Mouse (Mus musculus): Measurements from ENCODE around the gene Ascc2. TPM values are rescaled to one million over a fixed set of nuclear protein-coding genes. Genes with fewer than 3 reads are reported as not detected.
"Not testable (repeated sequence)": the region's sequence is repeated elsewhere in the genome, so short reads cannot be mapped to it uniquely, and the experiment has no call there.

Ascc2 gene
- polyA plus RNA-seq, 2 experiments = 32.6 to 33.3 TPM

DNA sequence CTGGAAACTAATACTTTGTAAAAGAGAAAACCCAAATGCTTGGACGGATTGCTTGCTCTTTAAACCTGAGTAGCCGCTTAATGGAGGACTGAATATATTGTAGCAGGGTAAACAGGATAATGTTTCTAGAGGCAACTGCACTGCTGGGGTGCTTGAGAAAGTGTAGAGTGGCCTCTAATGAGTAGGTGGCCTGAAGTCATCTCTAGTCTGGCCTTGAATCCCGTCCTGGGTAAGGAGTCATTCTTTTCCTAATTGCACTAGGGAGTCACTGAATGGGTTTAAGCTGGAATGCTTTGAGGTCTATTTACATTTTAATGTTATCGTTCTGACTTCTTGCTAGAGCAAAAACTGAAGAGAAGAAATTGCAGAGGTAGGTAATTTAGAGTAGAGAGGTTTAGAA lies 67.6 kb downstream of the Ascc2 start:
- Histone ChIP-seq H3K27me3 (ENCODE audit: control insufficient read depth, insufficient read depth, low read length) (no peaks in the 10 kb centered on the region), H3K4me1 (ENCODE audit: control insufficient read depth, insufficient read depth, low read length) (peaks cover 10% of the 10 kb centered on the region), H3K4me3 (replicated peaks; ENCODE audit: low read length) (peak overlapping the region; percentile 85), H3K9me3 (ENCODE audit: control insufficient read depth, low read length) (no peaks in the 10 kb centered on the region), H3K4me2 (replicated peaks; ENCODE audit: low read depth, low read length, severe bottlenecking) (peak overlapping the region; percentile 82), H3K9ac (ENCODE audit: low read depth, low read length, severe bottlenecking) (peak overlapping the region; percentile 84), H3K27ac (replicated peaks; ENCODE audit: low read depth, low read length) (no peak overlapping the region), H3K36me3 (ENCODE audit: control insufficient read depth, insufficient read depth, low read length) (peaks cover 20% of the 10 kb centered on the region)
- 9% methylated on average over 4 of the region's 4 CpGs for WGBS
- no peak for TF ChIP-seq POLR2A (IDR thresholded peaks at IDR 0.05; ENCODE audit: borderline replicate concordance, extremely low read depth, insufficient read depth, insufficient read length)
- DNase-seq (ENCODE audit: low spot score) (no peak), ATAC-seq (ENCODE audit: low FRiP score, low read depth) (no peak)

DNA sequence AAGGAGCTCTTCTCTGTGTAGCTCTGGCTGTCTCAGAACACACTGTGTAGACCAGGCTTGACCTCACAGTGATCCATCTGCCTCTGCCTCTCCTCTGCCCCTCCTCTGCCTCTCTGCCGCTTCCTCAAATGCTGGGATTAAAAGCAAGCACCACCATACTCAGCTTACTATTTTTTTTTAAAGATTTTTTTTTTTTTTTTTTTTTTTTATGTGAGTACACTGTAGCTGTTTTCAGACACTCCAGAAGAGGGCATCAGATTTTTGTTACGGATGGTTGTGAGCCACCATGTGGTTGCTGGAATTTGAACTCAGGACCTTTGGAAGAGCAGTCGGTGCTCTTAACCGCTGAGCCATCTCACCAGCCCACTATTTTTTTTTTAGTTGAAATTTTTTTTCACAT lies 72.6 kb downstream of the Ascc2 start:
- H3K36me3 ChIP-seq (ENCODE audit: control insufficient read depth, insufficient read depth, low read length); H3K4me2 ChIP-seq (replicated peaks; ENCODE audit: low read depth, low read length, severe bottlenecking); H3K9me3 ChIP-seq (ENCODE audit: control insufficient read depth, low read length); H3K9ac ChIP-seq (ENCODE audit: low read depth, low read length, severe bottlenecking); DNase-seq (ENCODE audit: low spot score); ATAC-seq (ENCODE audit: low FRiP score, low read depth); H3K4me3 ChIP-seq (replicated peaks; ENCODE audit: low read length); H3K4me1 ChIP-seq (ENCODE audit: control insufficient read depth, insufficient read depth, low read length); H3K27ac ChIP-seq (replicated peaks; ENCODE audit: low read depth, low read length); H3K27me3 ChIP-seq (ENCODE audit: control insufficient read depth, insufficient read depth, low read length): not testable (repeated sequence)
- WGBS = 92% methylated on average over 4 of the region's 4 CpGs

DNA sequence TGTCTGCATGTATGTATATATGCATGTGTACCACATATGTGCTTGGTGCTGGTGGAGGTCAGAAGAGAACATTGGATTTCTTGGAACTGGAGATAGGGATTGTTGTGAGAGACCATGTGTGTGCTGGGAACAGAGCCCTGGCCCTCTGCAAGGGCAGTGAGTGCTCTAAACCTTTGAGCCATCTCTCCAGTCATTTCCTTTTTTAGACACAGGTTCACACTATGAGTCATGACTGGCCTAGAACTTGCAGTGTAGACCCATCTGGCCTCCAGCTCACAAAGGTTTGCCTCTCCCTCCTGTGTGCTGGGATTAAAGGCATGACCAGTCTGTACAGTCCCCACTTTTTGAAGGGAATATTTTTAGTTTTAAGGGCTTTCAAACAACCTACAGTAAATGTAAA lies 75.3 kb downstream of the Ascc2 start:
- Histone ChIP-seq H3K4me3 (replicated peaks; ENCODE audit: low read length) (no peak overlapping the region), H3K9me3 (ENCODE audit: control insufficient read depth, low read length) (no peaks in the 10 kb centered on the region), H3K4me2 (replicated peaks; ENCODE audit: low read depth, low read length, severe bottlenecking) (no peak overlapping the region), H3K4me1 (ENCODE audit: control insufficient read depth, insufficient read depth, low read length) (no peaks in the 10 kb centered on the region), H3K9ac (ENCODE audit: low read depth, low read length, severe bottlenecking) (no peak overlapping the region), H3K27ac (replicated peaks; ENCODE audit: low read depth, low read length) (no peak overlapping the region), H3K36me3 (ENCODE audit: control insufficient read depth, insufficient read depth, low read length) (no peaks in the 10 kb centered on the region), H3K27me3 (ENCODE audit: control insufficient read depth, insufficient read depth, low read length) (no peaks in the 10 kb centered on the region)
- TF ChIP-seq POLR2A (IDR thresholded peaks at IDR 0.05; ENCODE audit: borderline replicate concordance, extremely low read depth, insufficient read depth, insufficient read length) = no peak
- DNase-seq (ENCODE audit: low spot score) (no peak), ATAC-seq (ENCODE audit: low FRiP score, low read depth) (no peak)

DNA sequence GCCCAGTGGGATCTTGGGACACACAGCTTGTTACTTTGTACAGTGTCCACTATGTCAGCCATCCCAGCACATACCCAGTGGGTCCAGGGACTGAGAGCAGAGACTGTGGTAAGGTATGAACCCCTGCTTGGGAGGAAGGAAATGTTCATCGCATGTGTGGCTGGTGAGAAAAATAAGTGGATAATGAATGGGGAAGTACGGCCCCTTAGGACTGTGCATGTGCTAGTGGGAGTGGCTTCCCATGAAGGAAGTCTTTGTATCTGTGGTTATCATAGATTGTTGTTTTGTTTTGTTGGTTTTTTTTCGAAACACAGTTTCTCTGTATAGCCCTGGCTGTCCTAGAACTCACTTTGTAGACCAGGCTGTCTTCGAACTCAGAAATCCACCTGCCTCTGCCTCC lies 77.2 kb downstream of the Ascc2 start:
- no peaks in the 10 kb centered on the region for H3K9me3 ChIP-seq (ENCODE audit: control insufficient read depth, low read length)
- WGBS = 86% methylated on average over 4 of the region's 4 CpGs
- no peak overlapping the region for H3K4me3 ChIP-seq (replicated peaks; ENCODE audit: low read length)
- DNase-seq (ENCODE audit: low spot score) (no peak), ATAC-seq (ENCODE audit: low FRiP score, low read depth) (no peak)
- H3K4me1 ChIP-seq (ENCODE audit: control insufficient read depth, insufficient read depth, low read length) = peaks cover 3% of the 10 kb centered on the region; the same call in 1 of the 2 replicates
- no peaks in the 10 kb centered on the region for H3K36me3 ChIP-seq (ENCODE audit: control insufficient read depth, insufficient read depth, low read length)
- no peak overlapping the region for H3K9ac ChIP-seq (ENCODE audit: low read depth, low read length, severe bottlenecking)
- H3K27me3 ChIP-seq (ENCODE audit: control insufficient read depth, insufficient read depth, low read length) = no peaks in the 10 kb centered on the region
- H3K27ac ChIP-seq (replicated peaks; ENCODE audit: low read depth, low read length) = no peak overlapping the region
- TF ChIP-seq POLR2A (IDR thresholded peaks at IDR 0.05; ENCODE audit: borderline replicate concordance, extremely low read depth, insufficient read depth, insufficient read length) = no peak
- no peak overlapping the region for H3K4me2 ChIP-seq (replicated peaks; ENCODE audit: low read depth, low read length, severe bottlenecking)

DNA sequence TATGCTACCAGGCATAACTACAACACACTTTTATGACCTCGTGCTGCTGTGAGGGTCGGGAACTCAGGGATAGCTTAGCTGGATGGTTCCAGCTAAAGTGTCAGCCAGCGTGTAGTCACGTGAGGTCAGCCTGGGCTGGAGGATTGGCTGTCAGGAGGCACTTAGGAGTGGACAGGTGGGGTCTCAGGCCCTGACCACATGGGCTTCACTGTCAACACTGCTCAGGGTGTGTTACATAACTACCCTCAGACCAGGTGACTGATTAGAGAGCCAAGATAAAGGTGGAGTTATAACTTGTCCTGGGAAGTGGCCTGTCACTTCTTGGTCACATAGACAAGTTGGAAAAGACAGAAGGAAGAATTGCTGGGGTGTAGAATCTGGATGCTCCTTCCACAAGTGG lies 78.0 kb downstream of the Ascc2 start:
- Histone ChIP-seq H3K4me3 (replicated peaks; ENCODE audit: low read length) (no peak overlapping the region), H3K9ac (ENCODE audit: low read depth, low read length, severe bottlenecking) (no peak overlapping the region), H3K9me3 (ENCODE audit: control insufficient read depth, low read length) (no peaks in the 10 kb centered on the region), H3K36me3 (ENCODE audit: control insufficient read depth, insufficient read depth, low read length) (no peaks in the 10 kb centered on the region), H3K4me2 (replicated peaks; ENCODE audit: low read depth, low read length, severe bottlenecking) (no peak overlapping the region), H3K4me1 (ENCODE audit: control insufficient read depth, insufficient read depth, low read length) (peaks cover 9% of the 10 kb centered on the region), H3K27ac (replicated peaks; ENCODE audit: low read depth, low read length) (no peak overlapping the region), H3K27me3 (ENCODE audit: control insufficient read depth, insufficient read depth, low read length) (no peaks in the 10 kb centered on the region)
- no peak for ATAC-seq (ENCODE audit: low FRiP score, low read depth)
- TF ChIP-seq POLR2A (IDR thresholded peaks at IDR 0.05; ENCODE audit: borderline replicate concordance, extremely low read depth, insufficient read depth, insufficient read length) = no peak
- WGBS = 78% methylated on average over 4 of the region's 4 CpGs
- no peak for DNase-seq (ENCODE audit: low spot score)

DNA sequence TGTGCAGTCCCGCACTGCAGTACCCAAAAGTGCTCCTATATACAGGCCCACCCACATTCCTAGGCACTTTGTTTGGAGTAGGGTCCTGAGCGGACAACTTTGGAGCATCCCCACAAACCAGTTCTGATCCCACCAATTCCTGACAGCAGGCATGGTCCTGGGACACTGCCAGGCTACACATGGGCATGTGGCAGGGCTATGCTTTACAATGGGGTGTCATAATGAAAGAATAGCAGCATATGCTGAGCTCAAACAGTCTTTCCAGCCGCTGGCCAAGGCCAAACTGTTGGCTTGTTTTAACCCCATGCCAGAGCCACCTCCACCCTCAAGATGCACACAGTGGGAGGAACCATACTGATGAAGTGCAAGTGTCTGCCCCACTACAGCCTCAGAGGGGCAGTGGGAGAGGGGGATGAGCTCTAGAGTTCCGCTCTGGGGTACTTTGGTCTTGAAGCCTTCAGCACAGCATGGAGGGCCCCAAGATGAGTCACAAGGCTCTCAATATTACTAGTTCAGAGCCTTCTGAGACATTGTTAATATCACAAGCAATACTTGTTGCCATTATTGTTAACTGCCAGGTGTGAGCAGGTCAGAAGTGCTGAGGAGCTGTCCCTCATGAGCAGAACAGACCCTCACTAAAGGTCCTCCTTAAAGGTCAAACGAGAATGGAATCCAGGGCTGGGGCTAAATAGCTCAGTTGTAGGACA lies 79.1 kb downstream of the Ascc2 start:
- H3K4me3 ChIP-seq (replicated peaks; ENCODE audit: low read length) = no peak overlapping the region
- 92% methylated on average over 5 of the region's 5 CpGs for WGBS

More for the DNA sequence above, 79.1 kb downstream of the Ascc2 start:
- DNase-seq (ENCODE audit: low spot score) (no peak), ATAC-seq (ENCODE audit: low FRiP score, low read depth) (no peak)
- Histone ChIP-seq H3K36me3 (ENCODE audit: control insufficient read depth, insufficient read depth, low read length) (no peaks in the 10 kb centered on the region), H3K27ac (replicated peaks; ENCODE audit: low read depth, low read length) (no peak overlapping the region), H3K4me2 (replicated peaks; ENCODE audit: low read depth, low read length, severe bottlenecking) (no peak overlapping the region), H3K9me3 (ENCODE audit: control insufficient read depth, low read length) (no peaks in the 10 kb centered on the region), H3K9ac (ENCODE audit: low read depth, low read length, severe bottlenecking) (no peak overlapping the region), H3K27me3 (ENCODE audit: control insufficient read depth, insufficient read depth, low read length) (no peaks in the 10 kb centered on the region), H3K4me1 (ENCODE audit: control insufficient read depth, insufficient read depth, low read length) (peaks cover 9% of the 10 kb centered on the region)
- no peak for TF ChIP-seq POLR2A (IDR thresholded peaks at IDR 0.05; ENCODE audit: borderline replicate concordance, extremely low read depth, insufficient read depth, insufficient read length)
